Mouse (Mus musculus) kidney, postnatal 0 days (tissue): Measurements from ENCODE around the gene Serpina9. TPM values are rescaled to one million over a fixed set of nuclear protein-coding genes. Genes with fewer than 3 reads are reported as not detected.

Experiments used
- ATAC-seq: fragments of 200-750 bp; cut with Nextera tagmentation; replicated peaks from 2 replicates; pipeline ENCODE4 v1.8.0; 2017; ENCODE audit warnings: low read depth, moderate number of reproducible peaks, moderate TSS enrichment, moderate library complexity; ENCODE audit not compliant: low FRiP score
- DNase-seq: peaks from one replicate; pipeline ENCODE4 v3.0.0-alpha.2; 2016; ENCODE audit warnings: low spot score
- H3K27ac ChIP-seq: fragments of 300-500 bp; sonication (generic); 2 replicates; pipeline ENCODE4 v1.5.1; 2014; ENCODE audit warnings: mild to moderate bottlenecking
- H3K27me3 ChIP-seq: fragments of 300-500 bp; sonication (generic); 2 replicates; pipeline ENCODE4 v1.6.1; 2014; ENCODE audit warnings: low read length, mixed read lengths; ENCODE audit not compliant: insufficient read depth
- H3K36me3 ChIP-seq: fragments of 300-500 bp; sonication (generic); 2 replicates; pipeline ENCODE4 v1.6.1; 2014; ENCODE audit warnings: low read length, mixed read lengths; ENCODE audit not compliant: insufficient read depth
- H3K4me1 ChIP-seq: fragments of 300-500 bp; sonication (generic); replicated peaks from 2 replicates; pipeline ENCODE4 v1.6.1; 2014; ENCODE audit warnings: antibody characterized with exemption, low read length, mixed read lengths; ENCODE audit not compliant: insufficient read depth
- H3K4me2 ChIP-seq: fragments of 300-500 bp; sonication (generic); 2 replicates; pipeline ENCODE4 v1.6.1; 2014; ENCODE audit warnings: mild to moderate bottlenecking, low read length, moderate library complexity, mixed read lengths
- H3K4me3 ChIP-seq: fragments of 300-500 bp; sonication (generic); replicated peaks from 2 replicates; pipeline ENCODE4 v1.5.1; 2014; ENCODE audit warnings: low read depth, low read length
- H3K9ac ChIP-seq: fragments of 300-500 bp; sonication (generic); 2 replicates; pipeline ENCODE4 v1.6.1; 2014; ENCODE audit warnings: low read depth, low read length
- H3K9me3 ChIP-seq: fragments of 300-500 bp; sonication (generic); replicated peaks from 2 replicates; pipeline ENCODE4 v1.6.1; 2016; ENCODE audit warnings: low read length, inconsistent platforms, mixed read lengths
- CTCF ChIP-seq: IDR thresholded peaks from 2 replicates; pipeline ENCODE4 v1.5.1; 2016; ENCODE audit warnings: antibody characterized with exemption, low read depth, mild to moderate bottlenecking, moderate library complexity
- WGBS: fragments of 180-500 bp; shearing (Covaris S2); extraction: QIAGEN DNeasy Blood & Tissue Kit; methylation state at CpG from one replicate; pipeline ENCODE4 v1.1.7; 2014; 5-methylcytosine and 5-hydroxymethylcytosine counted together
- polyA plus RNA-seq: library from polyadenylated mRNA; unstranded; fragments of >200 nt; fragmentation: Nextera tagmentation; extraction: Ambion mirVana; gene quantifications from 2 replicates; pipeline ENCODE4 v1.2.1, GENCODE M21; 2015

Serpina9 gene
- polyA plus RNA-seq, 1 experiment from 2014 or later = not detected

GRCm38 (mm10) chr12:103946243-103946642 lies 67.3 kb downstream of the Serpina9 start:
- ATAC-seq (no peak), DNase-seq (no peak)
- no peak for TF ChIP-seq CTCF
- no peak overlapping the region for H3K9ac ChIP-seq
- no peaks in the 10 kb centered on the region for H3K4me1 ChIP-seq
- no peak overlapping the region for H3K27ac ChIP-seq
- no peak overlapping the region for H3K4me3 ChIP-seq
- no peaks in the 10 kb centered on the region for H3K27me3 ChIP-seq
- no peaks in the 10 kb centered on the region for H3K9me3 ChIP-seq
- no peaks in the 10 kb centered on the region for H3K36me3 ChIP-seq
- 77% methylated on average over 4 of the region's 4 CpGs for WGBS
- no peak overlapping the region for H3K4me2 ChIP-seq

Other genes with a start within 250 kb of the Serpina9 start
- 1.4 and 1.5 TPM in 2 replicates for gene Serpina1d, start 240.2 kb downstream of the Serpina9 start, polyA plus RNA-seq
- gene Serpina1b, start 183.4 kb downstream of the Serpina9 start, polyA plus RNA-seq = 8.7 and 9.2 TPM in 2 replicates
- gene Serpina1a, start 150.2 kb downstream of the Serpina9 start, polyA plus RNA-seq = 26.1 and 28.1 TPM in 2 replicates
- gene Serpina1c, start 108.9 kb downstream of the Serpina9 start, polyA plus RNA-seq = 0.20 and 0.52 TPM in 2 replicates
- 1.0 and 1.1 TPM in 2 replicates for gene Serpina1e, start 54.8 kb downstream of the Serpina9 start, polyA plus RNA-seq
- not detected in 2 replicates for gene Serpina11, start 23.8 kb downstream of the Serpina9 start, polyA plus RNA-seq
- gene Serpina12, start 30.7 kb upstream of the Serpina9 start, polyA plus RNA-seq = not detected in 2 replicates
- gene Serpina5, start 87.4 kb upstream of the Serpina9 start, polyA plus RNA-seq = not detected in 2 replicates
- gene Serpina3a, start 99.0 kb upstream of the Serpina9 start, polyA plus RNA-seq = not detected in 2 replicates
- gene Serpina3b, start 114.2 kb upstream of the Serpina9 start, polyA plus RNA-seq = not detected in 2 replicates
- 0.08 TPM in 1 of 2 replicates, not detected in the other for gene Serpina3c, start 140.1 kb upstream of the Serpina9 start, polyA plus RNA-seq
- gene Serpina3f, start 200.8 kb upstream of the Serpina9 start, polyA plus RNA-seq = 0.12 and 0.23 TPM in 2 replicates
- gene Serpina3g, start 222.5 kb upstream of the Serpina9 start, polyA plus RNA-seq = 37.8 and 38.8 TPM in 2 replicates
- gene Serpina3i, start 249.4 kb upstream of the Serpina9 start, polyA plus RNA-seq = 0.24 and 0.28 TPM in 2 replicates